Mouse (Mus musculus): ENCODE measurements around the gene Ddx54.

DNA sequence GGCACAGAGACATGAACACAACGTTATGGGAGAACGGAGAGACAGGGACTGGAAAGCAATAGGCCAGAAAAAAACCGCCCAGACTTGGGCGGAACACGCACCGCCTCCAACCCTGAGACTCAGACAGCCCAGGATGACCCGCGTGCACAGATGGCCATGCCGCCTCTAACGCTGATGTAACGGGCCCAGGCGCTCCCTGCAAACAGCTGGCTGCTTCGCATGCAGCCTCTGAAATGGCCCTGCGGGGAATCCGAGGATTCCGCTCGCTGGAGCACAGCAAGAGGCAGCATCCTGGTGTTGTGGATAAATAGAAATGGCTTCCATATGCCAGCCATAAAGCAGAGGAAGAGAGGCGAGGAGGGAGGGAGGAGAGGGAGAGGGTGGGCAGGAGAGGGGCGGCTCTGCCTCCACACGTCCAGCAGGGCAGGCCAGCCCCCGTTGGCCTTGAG, 45.3 kb upstream of the Ddx54 start:
- no peak for TF ChIP-seq POLR2A (IDR thresholded peaks at IDR 0.05; ENCODE audit: low read depth, low read length)
- no peak for TF ChIP-seq CTCF (IDR thresholded peaks at IDR 0.05; ENCODE audit: extremely low read depth, insufficient read depth, insufficient read length, insufficient replicate concordance)
